Mouse (Mus musculus): Measurements from ENCODE around the gene Cd96. TPM values are rescaled to one million over a fixed set of nuclear protein-coding genes. Genes with fewer than 3 reads are reported as not detected.
"Not testable (repeated sequence)": the region's sequence is repeated elsewhere in the genome, so short reads cannot be mapped to it uniquely, and the experiment has no call there.

Gene Cd96
- polyA plus RNA-seq (2014; fragmentation: Nextera tagmentation; extraction: Ambion mirVana) = 0.12 TPM in 1 of 2 replicates, not detected in the other

- WGBS = 57% methylated on average over 10 of the region's 10 CpGs
- H3K4me2 ChIP-seq = no peak within 1 kb of the TSS
- ATAC-seq (replicated peaks; ENCODE audit: low FRiP score) = no peak
- H3K4me1 ChIP-seq (replicated peaks; ENCODE audit: control insufficient read depth, insufficient read depth, low read length) = no peaks in the 10 kb centered on the region
- H3K27ac ChIP-seq (ENCODE audit: low read depth, low read length) = no peak within 1 kb of the TSS
- no peaks in the 10 kb centered on the region for H3K9me3 ChIP-seq (ENCODE audit: control insufficient read depth, low read length)
- DNase-seq (ENCODE audit: low spot score) = no peak
- H3K9ac ChIP-seq (ENCODE audit: low read depth, low read length) = no peak within 1 kb of the TSS
- H3K4me3 ChIP-seq (ENCODE audit: low read depth, low read length) = no peak within 1 kb of the TSS
- H3K27me3 ChIP-seq (replicated peaks; ENCODE audit: control insufficient read depth, insufficient read depth, low read length) = no peaks in the 10 kb centered on the region
- no peaks in the 10 kb centered on the region for H3K36me3 ChIP-seq (ENCODE audit: control insufficient read depth, insufficient read depth, low read length)
Observed at GRCm38 (mm10) chr16:46120020-46120419, at the start of gene Cd96. Gene Cd96, minus strand, starts transcription at chr16:46120251.

DNA sequence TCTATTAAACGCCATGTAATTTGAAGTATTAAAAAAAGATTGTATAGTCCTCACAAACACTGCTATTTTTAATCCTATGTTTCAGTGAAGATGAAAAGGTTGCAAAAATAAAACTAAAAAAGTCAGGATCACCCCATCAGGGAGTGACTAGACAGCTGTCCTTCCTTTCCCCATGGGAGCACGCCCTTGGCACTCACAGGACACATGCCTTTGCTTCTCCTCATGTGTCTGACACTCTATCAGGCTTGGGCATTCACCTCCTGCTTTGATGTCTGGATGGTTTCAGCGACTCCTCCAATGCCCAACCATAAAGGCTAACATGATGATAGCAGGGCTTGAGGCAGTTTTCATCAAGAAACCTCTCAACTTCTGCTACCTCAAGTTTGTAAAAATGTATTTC, 46.9 kb upstream of the Cd96 start:
- Histone ChIP-seq H3K4me2 (no peak overlapping the region), H3K9ac (ENCODE audit: low read depth, low read length) (no peak overlapping the region), H3K36me3 (ENCODE audit: control insufficient read depth, insufficient read depth, low read length) (no peaks in the 10 kb centered on the region), H3K4me3 (ENCODE audit: low read depth, low read length) (no peak overlapping the region), H3K27ac (ENCODE audit: low read depth, low read length) (no peak overlapping the region), H3K9me3 (ENCODE audit: control insufficient read depth, low read length) (no peaks in the 10 kb centered on the region), H3K27me3 (replicated peaks; ENCODE audit: control insufficient read depth, insufficient read depth, low read length) (no peaks in the 10 kb centered on the region), H3K4me1 (replicated peaks; ENCODE audit: control insufficient read depth, insufficient read depth, low read length) (no peaks in the 10 kb centered on the region)
- 71% methylated on average over 3 of the region's 3 CpGs for WGBS
- ATAC-seq (replicated peaks; ENCODE audit: low FRiP score) (no peak), DNase-seq (ENCODE audit: low spot score) (no peak)

GRCm38 (mm10) chr16:46165305-46165704, 45.3 kb upstream of the Cd96 start:
- no peak overlapping the region for H3K9ac ChIP-seq (ENCODE audit: low read depth, low read length)
- no peaks in the 10 kb centered on the region for H3K9me3 ChIP-seq (ENCODE audit: control insufficient read depth, low read length)
- H3K27ac ChIP-seq (ENCODE audit: low read depth, low read length) = no peak overlapping the region
- H3K4me3 ChIP-seq (ENCODE audit: low read depth, low read length) = no peak overlapping the region
- H3K4me1 ChIP-seq (replicated peaks; ENCODE audit: control insufficient read depth, insufficient read depth, low read length) = no peaks in the 10 kb centered on the region
- no peak overlapping the region for H3K4me2 ChIP-seq
- WGBS = 79% methylated on average over 4 of the region's 4 CpGs
- DNase-seq (ENCODE audit: low spot score) (no peak), ATAC-seq (replicated peaks; ENCODE audit: low FRiP score) (no peak)
- H3K27me3 ChIP-seq (replicated peaks; ENCODE audit: control insufficient read depth, insufficient read depth, low read length) = no peaks in the 10 kb centered on the region
- H3K36me3 ChIP-seq (ENCODE audit: control insufficient read depth, insufficient read depth, low read length) = no peaks in the 10 kb centered on the region

GRCm38 (mm10) chr16:46154832-46155231, 34.8 kb upstream of the Cd96 start, which contains the start of gene Gm4737:
Gene Gm4737, minus strand, starts transcription at chr16:46155077.
- not testable (repeated sequence) for H3K4me2 ChIP-seq; H3K9ac ChIP-seq (ENCODE audit: low read depth, low read length); H3K36me3 ChIP-seq (ENCODE audit: control insufficient read depth, insufficient read depth, low read length); H3K4me1 ChIP-seq (replicated peaks; ENCODE audit: control insufficient read depth, insufficient read depth, low read length); H3K9me3 ChIP-seq (ENCODE audit: control insufficient read depth, low read length); ATAC-seq (replicated peaks; ENCODE audit: low FRiP score); DNase-seq (ENCODE audit: low spot score); H3K27ac ChIP-seq (ENCODE audit: low read depth, low read length); H3K27me3 ChIP-seq (replicated peaks; ENCODE audit: control insufficient read depth, insufficient read depth, low read length); H3K4me3 ChIP-seq (ENCODE audit: low read depth, low read length)
- WGBS = 92% methylated on average over 8 of the region's 16 CpGs

DNA sequence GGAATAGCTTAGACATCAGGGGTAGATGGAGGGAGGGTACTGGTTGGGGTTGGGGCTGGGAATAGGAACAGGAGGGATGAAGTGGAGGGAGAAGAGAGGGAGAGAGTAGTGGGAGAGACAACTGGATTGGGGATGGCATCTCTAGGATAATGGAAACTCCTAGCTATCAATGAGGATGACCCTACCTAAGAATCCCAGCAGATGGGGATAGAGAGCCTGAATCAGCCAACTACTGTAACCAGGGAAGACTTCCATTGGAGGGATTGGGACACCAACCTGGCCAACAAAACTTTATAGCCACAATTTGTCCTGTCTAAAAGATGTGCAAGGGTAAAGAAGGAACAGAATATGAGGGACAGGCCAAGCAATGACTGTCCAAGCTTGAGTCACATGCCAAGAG, 31.1 kb upstream of the Cd96 start:
- H3K27ac ChIP-seq (ENCODE audit: low read depth, low read length) = no peak overlapping the region
- no peak overlapping the region for H3K9ac ChIP-seq (ENCODE audit: low read depth, low read length)
- no peak overlapping the region for H3K4me2 ChIP-seq
- H3K36me3 ChIP-seq (ENCODE audit: control insufficient read depth, insufficient read depth, low read length) = no peaks in the 10 kb centered on the region
- H3K4me3 ChIP-seq (ENCODE audit: low read depth, low read length) = no peak overlapping the region
- H3K4me1 ChIP-seq (replicated peaks; ENCODE audit: control insufficient read depth, insufficient read depth, low read length) = no peaks in the 10 kb centered on the region
- DNase-seq (ENCODE audit: low spot score) (no peak), ATAC-seq (replicated peaks; ENCODE audit: low FRiP score) (no peak)
- no peaks in the 10 kb centered on the region for H3K27me3 ChIP-seq (replicated peaks; ENCODE audit: control insufficient read depth, insufficient read depth, low read length)
- no peaks in the 10 kb centered on the region for H3K9me3 ChIP-seq (ENCODE audit: control insufficient read depth, low read length)

GRCm38 (mm10) chr16:46148661-46149341, 28.8 kb upstream of the Cd96 start:
- Histone ChIP-seq H3K9me3 (ENCODE audit: control insufficient read depth, low read length) (no peaks in the 10 kb centered on the region), H3K27me3 (replicated peaks; ENCODE audit: control insufficient read depth, insufficient read depth, low read length) (no peaks in the 10 kb centered on the region), H3K9ac (ENCODE audit: low read depth, low read length) (no peak overlapping the region), H3K4me3 (ENCODE audit: low read depth, low read length) (no peak overlapping the region), H3K27ac (ENCODE audit: low read depth, low read length) (no peak overlapping the region), H3K36me3 (ENCODE audit: control insufficient read depth, insufficient read depth, low read length) (no peaks in the 10 kb centered on the region), H3K4me1 (replicated peaks; ENCODE audit: control insufficient read depth, insufficient read depth, low read length) (no peaks in the 10 kb centered on the region), H3K4me2 (no peak overlapping the region)
- DNase-seq (ENCODE audit: low spot score) (no peak), ATAC-seq (replicated peaks; ENCODE audit: low FRiP score) (no peak)
- 54% methylated on average over 3 of the region's 3 CpGs for WGBS

DNA sequence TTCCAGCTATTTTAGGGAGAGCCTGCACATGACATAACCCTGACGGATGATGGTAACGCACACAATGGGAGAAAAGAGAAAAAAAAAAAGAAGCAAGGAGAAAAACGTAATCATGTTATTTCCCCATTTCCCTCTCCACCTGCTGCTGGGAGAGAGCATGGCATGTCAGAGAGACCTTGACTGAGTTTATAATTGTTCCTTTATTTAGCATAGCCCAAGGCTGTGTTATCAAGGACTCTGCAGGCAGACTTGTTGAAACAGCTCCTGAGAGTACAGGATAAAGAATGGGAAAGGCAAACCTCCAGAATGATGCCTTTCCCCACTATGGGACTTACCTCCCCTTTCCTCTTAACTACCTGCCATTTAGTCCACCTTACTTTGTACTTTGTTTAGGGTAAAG, 26.9 kb upstream of the Cd96 start:
- H3K27me3 ChIP-seq (replicated peaks; ENCODE audit: control insufficient read depth, insufficient read depth, low read length) = no peaks in the 10 kb centered on the region
- DNase-seq (ENCODE audit: low spot score) = no peak

GRCm38 (mm10) chr16:46122238-46122637, 2.2 kb upstream of the Cd96 start:
- H3K4me2 ChIP-seq = no peak overlapping the region
- no peak overlapping the region for H3K27ac ChIP-seq (ENCODE audit: low read depth, low read length)
- H3K4me3 ChIP-seq (ENCODE audit: low read depth, low read length) = no peak overlapping the region
- no peaks in the 10 kb centered on the region for H3K4me1 ChIP-seq (replicated peaks; ENCODE audit: control insufficient read depth, insufficient read depth, low read length)
- H3K9ac ChIP-seq (ENCODE audit: low read depth, low read length) = no peak overlapping the region
- DNase-seq (ENCODE audit: low spot score) = no peak
- no peaks in the 10 kb centered on the region for H3K27me3 ChIP-seq (replicated peaks; ENCODE audit: control insufficient read depth, insufficient read depth, low read length)
- no peaks in the 10 kb centered on the region for H3K36me3 ChIP-seq (ENCODE audit: control insufficient read depth, insufficient read depth, low read length)
- ATAC-seq (replicated peaks; ENCODE audit: low FRiP score) = no peak
- no peaks in the 10 kb centered on the region for H3K9me3 ChIP-seq (ENCODE audit: control insufficient read depth, low read length)

More for the DNA sequence above, 26.9 kb upstream of the Cd96 start:
- Histone ChIP-seq H3K9me3 (ENCODE audit: control insufficient read depth, low read length) (no peaks in the 10 kb centered on the region), H3K4me1 (replicated peaks; ENCODE audit: control insufficient read depth, insufficient read depth, low read length) (no peaks in the 10 kb centered on the region), H3K4me3 (ENCODE audit: low read depth, low read length) (no peak overlapping the region), H3K9ac (ENCODE audit: low read depth, low read length) (no peak overlapping the region), H3K27ac (ENCODE audit: low read depth, low read length) (no peak overlapping the region), H3K4me2 (no peak overlapping the region), H3K36me3 (ENCODE audit: control insufficient read depth, insufficient read depth, low read length) (no peaks in the 10 kb centered on the region)
- 65% methylated on average over 3 of the region's 3 CpGs for WGBS
- no peak for ATAC-seq (replicated peaks; ENCODE audit: low FRiP score)

GRCm38 (mm10) chr16:46121420-46121819, 1.4 kb upstream of the Cd96 start:
- no peak for DNase-seq (ENCODE audit: low spot score)
- H3K9ac ChIP-seq (ENCODE audit: low read depth, low read length) = no peak overlapping the region

More at GRCm38 (mm10) chr16:46121420-46121819, 1.4 kb upstream of the Cd96 start:
- Histone ChIP-seq H3K4me2 (no peak overlapping the region), H3K27me3 (replicated peaks; ENCODE audit: control insufficient read depth, insufficient read depth, low read length) (no peaks in the 10 kb centered on the region), H3K9me3 (ENCODE audit: control insufficient read depth, low read length) (no peaks in the 10 kb centered on the region), H3K36me3 (ENCODE audit: control insufficient read depth, insufficient read depth, low read length) (no peaks in the 10 kb centered on the region), H3K27ac (ENCODE audit: low read depth, low read length) (no peak overlapping the region), H3K4me1 (replicated peaks; ENCODE audit: control insufficient read depth, insufficient read depth, low read length) (no peaks in the 10 kb centered on the region), H3K4me3 (ENCODE audit: low read depth, low read length) (no peak overlapping the region)
- no peak for ATAC-seq (replicated peaks; ENCODE audit: low FRiP score)
- WGBS = 64% methylated on average over 2 of the region's 2 CpGs

All from liver, embryonic 11.5 days (tissue).